Mouse (Mus musculus) spleen, adult 2 months (tissue): ENCODE results near the gene Shank1.

ENCODE experiments used
- CTCF ChIP-seq: fragments of 200-500 bp; IDR thresholded peaks from 2 replicates; pipeline ENCODE4 v1.5.1; 2011; ENCODE audit warnings: mild to moderate bottlenecking, inconsistent platforms; ENCODE audit not compliant: insufficient read depth, insufficient read length, insufficient replicate concordance; ENCODE audit errors: extremely low read depth
- POLR2A ChIP-seq: fragments of 200-500 bp; IDR thresholded peaks from 2 replicates; pipeline ENCODE4 v1.6.1; 2011; ENCODE audit warnings: low read depth, low read length, inconsistent platforms

DNA sequence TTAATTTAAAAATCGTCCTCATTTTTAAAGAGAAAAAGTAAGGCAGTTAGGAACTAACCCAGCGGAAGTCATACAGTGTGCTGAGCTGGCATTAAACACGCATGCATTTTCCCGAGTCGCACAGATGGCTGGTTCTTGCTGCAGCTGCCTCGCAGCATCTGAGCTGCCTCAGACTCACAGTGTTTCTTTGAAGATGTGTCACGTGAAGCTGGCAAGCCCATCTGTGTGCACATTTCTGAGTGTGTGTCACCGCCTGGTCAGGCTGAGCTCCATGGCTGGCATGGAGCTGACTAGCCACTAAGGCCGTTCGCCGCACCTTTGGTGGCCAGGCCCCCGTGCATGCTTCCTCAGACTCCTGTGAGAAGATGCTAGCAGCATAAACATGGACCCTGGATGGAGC, 72.5 kb downstream of the Shank1 start:
- TF ChIP-seq CTCF (no peak), POLR2A (no peak)
